Mouse (Mus musculus) myocyte (in vitro differentiated cells): ENCODE measurements around the gene A630076J17Rik.

Experiments
- POLR2A ChIP-seq: IDR thresholded peaks from one replicate; pipeline ENCODE4 v1.6.1; 2011; ENCODE audit warnings: low read depth, mild to moderate bottlenecking, control low read depth, moderate library complexity; ENCODE audit not compliant: insufficient read length
- POLR2AphosphoS2 ChIP-seq: IDR thresholded peaks from one replicate; pipeline ENCODE4 v1.6.1; 2011; ENCODE audit warnings: low read depth, control low read depth; ENCODE audit not compliant: insufficient read length
- REST ChIP-seq: IDR thresholded peaks from one replicate; pipeline ENCODE4 v1.6.1; 2011; ENCODE audit warnings: mild to moderate bottlenecking, control low read depth, moderate library complexity; ENCODE audit not compliant: insufficient read depth, insufficient read length
- SRF ChIP-seq: IDR thresholded peaks from one replicate; pipeline ENCODE4 v1.6.1; 2011; ENCODE audit warnings: low read depth; ENCODE audit not compliant: control insufficient read depth, insufficient read length

DNA sequence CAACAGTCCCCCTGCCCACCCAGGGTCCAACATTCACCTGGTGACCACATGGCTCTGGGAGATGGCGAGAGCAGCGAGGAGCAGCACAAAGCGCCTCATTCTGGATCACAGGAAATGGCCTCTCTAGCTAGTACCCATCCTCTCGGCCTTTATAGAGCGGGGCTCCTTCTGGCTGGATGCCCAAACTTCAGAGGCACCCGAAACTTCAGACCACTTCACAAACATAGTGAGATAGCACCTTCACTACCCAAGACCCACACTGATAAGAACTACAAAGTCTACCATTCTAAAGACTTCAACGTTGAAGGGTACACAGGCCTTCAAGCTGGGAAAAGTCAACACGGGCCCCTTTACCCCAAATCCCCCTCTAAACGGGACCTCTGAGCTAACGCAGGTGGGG, 8.8 kb upstream of the A630076J17Rik start, which contains the start of gene Cym:
- no peak for TF ChIP-seq POLR2AphosphoS2
- TF ChIP-seq SRF = no peak
- no peak for TF ChIP-seq POLR2A
- no peak for TF ChIP-seq REST
